Mouse (Mus musculus): ENCODE results near the gene Gm44790.

The Gm44790 gene

DNA sequence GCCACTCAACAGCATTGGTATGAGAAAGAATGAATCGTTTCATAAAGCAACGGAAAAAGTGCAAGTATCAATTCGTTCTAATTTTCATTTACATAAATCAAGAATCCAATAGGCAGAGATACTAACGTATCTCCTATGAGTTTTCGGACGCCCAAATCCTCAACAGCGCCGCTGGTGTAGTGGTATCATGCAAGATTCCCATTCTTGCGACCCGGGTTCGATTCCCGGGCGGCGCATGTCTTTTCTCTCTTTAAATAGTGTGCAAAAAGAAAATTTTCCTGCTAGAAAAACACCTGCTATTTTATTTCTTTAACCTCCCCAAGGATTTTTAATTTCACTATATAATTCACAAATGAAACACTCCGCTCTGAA, 22.7 kb upstream of the Gm44790 start:
- ATAC-seq (ENCODE audit: insufficient number of reproducible peaks, low FRiP score, low TSS enrichment): peak; percentile 53

DNA sequence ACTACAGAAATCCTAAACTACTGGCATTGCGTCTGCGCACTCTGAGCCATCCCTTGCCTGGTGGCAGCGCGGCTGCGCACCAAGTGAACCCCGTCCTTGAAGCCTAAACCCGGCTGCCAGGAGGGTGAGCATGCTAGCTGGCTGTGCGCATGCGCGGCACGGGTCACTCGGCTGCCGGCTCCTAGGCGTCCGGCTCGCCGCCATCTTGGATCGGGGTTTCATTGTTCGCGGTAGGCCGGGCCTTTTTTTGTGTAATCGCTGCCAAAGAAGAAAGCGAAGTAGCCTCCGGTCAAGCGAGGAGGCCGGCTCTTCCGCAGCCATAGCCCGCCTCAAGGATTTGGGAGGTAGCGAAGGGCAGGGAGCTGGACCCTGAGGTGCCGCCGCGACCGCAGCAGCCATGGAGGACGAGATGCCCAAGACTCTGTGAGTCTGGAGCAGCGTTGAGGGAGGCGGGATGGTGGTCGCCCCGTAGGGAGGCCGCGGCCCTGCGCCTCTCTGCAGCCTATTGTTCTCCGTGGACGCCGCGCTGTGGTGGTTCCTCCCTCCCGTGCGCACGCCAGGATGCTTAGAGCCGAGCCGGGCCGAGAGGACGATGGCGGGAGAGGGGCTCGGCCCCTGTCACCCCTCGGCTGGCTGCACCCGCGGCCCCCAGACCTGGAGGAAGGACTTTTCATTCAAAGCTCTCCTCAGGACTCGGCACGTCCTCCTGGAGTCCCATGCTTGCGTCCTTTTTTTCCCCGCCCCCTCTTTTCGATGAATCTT, 22.2 kb upstream of the Gm44790 start, which contains the start of gene Tia1:
TSS of gene Tia1 (plus strand) at position 120 of the 762 bp plus-strand sequence.
- ATAC-seq (ENCODE audit: insufficient number of reproducible peaks, low FRiP score, low TSS enrichment): peak; percentile 97

DNA sequence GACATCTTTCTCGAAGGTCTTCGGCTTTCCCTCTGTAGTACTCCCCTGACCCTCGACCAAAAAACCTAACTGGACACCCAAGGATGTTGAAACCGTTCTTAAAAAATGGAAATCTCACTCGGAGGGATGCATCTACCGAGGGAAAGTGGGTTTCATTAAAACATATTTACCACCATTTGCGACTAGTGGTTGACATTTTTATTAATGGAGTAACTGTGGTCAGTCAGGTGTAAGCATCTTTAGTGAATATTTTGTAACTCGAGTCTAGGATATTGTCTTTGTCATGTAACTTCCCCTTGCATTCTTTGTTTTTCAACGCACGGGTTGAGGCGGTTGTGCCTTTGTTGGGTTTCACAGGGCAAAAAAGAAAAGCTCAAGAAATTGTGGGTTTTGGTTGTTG, 21.5 kb upstream of the Gm44790 start:
- no peak for ATAC-seq (ENCODE audit: insufficient number of reproducible peaks, low FRiP score, low TSS enrichment)

DNA sequence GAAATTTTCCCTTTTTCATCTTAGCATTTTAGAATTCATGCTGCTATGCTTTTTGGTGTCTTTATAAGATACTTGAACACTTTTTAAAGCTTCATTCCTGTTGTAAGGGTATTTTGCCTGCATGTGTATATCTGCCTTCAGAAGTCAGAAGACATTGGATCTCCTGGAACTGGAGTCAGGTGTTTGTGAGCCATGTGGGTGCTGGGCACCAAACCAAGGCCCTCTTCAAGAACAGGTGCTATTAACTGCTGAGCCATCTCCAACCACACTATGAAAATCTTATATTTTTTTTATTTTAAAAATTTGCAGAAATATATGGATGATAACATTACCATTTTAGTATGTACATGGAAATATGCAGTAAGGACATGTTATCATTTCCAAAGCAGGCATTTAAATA, 20.2 kb upstream of the Gm44790 start:
- no peak for ATAC-seq (ENCODE audit: insufficient number of reproducible peaks, low FRiP score, low TSS enrichment)

DNA sequence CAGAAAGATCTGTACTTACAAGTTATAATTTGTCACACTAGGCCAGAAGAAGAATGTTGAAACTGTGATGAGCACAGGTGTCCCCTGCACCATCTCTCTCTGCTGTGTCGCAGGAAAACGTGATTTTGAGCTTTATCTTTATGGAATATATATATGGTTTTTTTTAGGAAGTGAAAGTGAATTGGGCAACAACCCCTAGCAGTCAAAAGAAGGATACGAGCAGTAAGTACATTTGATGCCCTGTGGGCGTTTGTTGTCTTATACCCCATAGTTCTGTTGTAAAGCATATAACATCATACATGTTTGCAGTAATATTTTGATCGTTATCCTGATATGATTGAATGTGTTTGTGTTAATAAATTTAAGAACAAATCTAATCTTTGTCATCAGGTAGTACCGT, 7.7 kb upstream of the Gm44790 start:
- no peak for ATAC-seq (ENCODE audit: insufficient number of reproducible peaks, low FRiP score, low TSS enrichment)

DNA sequence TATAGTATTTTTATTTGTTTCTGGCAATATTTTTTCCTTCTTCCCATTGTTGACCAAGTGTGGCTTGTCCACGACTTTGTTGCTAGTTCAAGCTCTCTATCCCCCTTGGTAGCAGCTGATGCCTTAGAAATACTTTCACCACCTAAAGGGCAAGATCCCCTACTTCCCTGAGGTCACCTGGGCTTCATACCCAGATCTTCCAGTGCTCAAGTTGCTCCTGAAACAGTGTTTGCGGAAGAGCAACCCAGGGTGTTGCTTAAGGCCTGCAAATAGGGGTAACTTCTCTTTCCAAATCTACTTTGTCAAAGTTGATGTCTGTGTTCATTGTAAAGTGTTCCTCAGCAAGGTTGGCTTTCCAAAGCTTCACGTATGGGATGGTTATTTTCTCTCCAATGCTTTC, 7.2 kb upstream of the Gm44790 start:
- no peak for ATAC-seq (ENCODE audit: insufficient number of reproducible peaks, low FRiP score, low TSS enrichment)

DNA sequence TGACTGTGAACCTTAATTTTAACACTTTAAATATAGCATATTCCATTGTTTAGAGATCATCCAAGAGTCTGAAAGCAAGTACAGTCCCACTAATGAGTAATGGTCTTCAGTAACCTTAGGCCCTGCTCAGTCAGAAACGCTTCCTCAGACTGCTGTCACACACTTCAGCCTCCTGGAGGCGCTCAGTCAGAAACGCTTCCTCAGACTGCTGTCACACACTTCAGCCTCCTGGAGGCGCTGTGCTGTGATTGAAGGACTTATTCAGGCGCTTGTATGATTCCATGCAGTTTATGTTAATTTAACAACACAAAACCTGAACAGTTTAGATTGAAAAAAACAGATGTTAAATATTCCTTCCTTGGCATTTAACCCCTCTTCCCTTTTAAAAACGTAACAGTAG, 6.0 kb upstream of the Gm44790 start:
- no peak for ATAC-seq (ENCODE audit: insufficient number of reproducible peaks, low FRiP score, low TSS enrichment)

DNA sequence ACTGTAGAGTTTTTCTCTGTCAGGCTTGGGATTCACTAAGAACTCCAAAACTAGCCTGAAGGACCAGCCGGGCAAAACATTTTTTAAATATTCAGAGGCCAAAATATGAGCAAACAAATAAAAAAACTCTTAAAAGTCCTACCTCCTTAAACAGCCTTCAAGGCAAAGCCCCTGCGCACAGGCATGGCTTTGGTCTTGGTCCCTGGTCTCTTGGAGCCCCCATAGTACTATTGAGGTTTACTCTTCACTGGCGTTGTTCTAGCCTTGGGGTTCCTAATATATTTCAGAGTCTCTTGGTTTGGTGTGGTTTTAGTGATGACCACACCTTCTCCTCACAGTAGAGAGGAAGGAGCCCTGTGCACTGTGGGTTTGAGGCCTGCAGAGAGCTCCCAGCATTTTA, 5.1 kb downstream of the Gm44790 start:
- ATAC-seq (ENCODE audit: insufficient number of reproducible peaks, low FRiP score, low TSS enrichment): no peak

DNA sequence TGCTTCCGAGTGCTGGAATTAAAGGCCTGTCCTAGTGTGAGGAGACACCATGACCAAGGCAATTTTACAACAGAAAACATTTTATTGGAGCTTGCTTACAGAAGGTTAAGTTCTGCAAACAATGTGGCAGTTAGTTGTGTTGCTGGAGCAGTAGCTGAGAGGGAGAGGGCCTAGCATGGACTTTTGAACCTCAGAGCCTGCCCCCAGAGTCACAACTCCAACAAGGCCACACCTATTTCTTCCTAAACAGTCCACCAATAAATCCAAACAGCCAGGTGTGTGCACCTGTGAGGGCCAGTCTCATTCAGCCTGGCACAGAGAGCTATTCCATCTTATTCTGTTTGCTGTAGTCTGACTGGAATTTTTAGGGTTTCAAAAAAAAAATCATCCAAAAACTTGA, 7.2 kb downstream of the Gm44790 start:
- ATAC-seq (ENCODE audit: insufficient number of reproducible peaks, low FRiP score, low TSS enrichment): no peak

DNA sequence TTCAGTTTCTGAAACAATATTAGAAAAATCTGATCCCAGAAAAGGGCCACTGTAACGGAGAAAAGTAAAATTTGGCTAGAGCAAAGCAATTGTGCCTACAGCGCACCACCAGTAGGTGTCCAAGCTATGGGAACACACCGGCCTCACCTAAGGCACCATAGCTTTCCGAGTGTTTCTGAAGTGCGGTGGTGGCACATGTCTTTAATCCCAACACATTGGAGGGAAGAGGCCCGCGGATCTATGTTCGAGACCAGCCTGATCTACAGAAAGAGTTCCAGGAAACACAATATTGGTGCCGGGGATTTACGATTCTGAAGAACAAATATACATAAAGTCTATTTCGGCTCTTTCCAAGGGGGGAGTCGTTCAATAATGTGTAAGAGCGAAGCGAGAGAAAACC, 11.3 kb downstream of the Gm44790 start:
- ATAC-seq (ENCODE audit: insufficient number of reproducible peaks, low FRiP score, low TSS enrichment): peak; percentile 24; the same call in 1 of the 2 replicates

DNA sequence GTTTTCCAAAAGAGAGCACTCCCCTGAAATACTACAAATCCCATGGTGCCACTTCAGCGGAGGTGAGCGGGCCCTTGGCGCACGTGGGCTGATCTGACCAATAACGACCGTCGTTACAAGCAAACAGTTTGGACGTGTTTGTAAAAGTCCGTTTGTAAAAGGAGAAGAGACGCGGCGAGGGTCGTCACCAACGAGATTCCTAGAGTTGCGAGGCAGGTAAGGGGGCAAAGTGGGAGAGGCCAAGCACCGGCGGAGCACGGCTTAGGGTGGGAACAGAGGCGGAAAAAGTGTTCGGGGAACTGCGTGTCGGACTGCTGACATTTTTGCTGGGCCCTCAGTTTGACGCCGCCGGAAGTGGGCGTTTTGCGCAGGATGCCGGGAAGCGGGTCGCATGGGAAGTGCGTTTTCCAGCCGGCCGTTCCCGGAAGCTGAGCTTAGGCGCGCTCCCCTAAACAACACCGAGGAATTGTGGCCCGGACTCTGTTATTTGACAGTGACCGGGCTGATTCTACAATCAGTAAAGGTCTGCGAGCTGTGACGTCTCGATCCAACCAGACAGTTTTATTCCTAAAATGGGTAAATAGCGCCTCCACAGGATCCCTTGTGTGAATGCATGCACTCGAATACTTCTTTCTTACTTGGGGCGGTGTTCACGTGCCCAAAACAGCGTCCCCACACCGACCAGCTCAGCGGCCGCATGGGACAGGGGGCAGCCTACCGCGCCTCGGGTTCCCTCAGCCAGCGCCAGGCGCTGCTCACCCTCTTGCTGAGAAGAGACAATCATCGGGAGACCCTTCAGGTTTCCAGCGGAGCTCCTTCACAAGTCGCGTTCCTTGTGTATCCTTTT, 12.0 kb downstream of the Gm44790 start, which contains the start of gene C87436:
TSS of gene C87436 (plus strand) at position 103 of the 847 bp plus-strand sequence.
- ATAC-seq (ENCODE audit: insufficient number of reproducible peaks, low FRiP score, low TSS enrichment): peak; percentile 93

DNA sequence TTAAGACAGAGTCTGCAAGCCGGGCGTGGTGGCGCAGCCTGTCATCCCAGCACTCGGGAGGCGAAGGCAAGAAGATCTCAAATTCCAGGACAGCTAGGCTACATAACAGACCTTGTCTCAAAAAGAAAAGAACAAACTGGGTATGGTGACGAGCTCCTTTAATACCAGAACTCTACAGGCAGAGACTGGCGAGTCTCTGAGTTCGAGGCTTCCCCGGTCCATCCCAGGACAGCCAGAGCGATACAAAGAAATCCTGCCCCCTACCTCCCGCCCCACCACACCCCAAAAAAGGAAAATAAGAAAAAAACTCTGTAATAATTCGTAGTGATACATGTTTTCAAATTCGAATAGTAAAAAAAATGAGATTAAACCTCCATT, 12.7 kb downstream of the Gm44790 start:
- no peak for ATAC-seq (ENCODE audit: insufficient number of reproducible peaks, low FRiP score, low TSS enrichment)

DNA sequence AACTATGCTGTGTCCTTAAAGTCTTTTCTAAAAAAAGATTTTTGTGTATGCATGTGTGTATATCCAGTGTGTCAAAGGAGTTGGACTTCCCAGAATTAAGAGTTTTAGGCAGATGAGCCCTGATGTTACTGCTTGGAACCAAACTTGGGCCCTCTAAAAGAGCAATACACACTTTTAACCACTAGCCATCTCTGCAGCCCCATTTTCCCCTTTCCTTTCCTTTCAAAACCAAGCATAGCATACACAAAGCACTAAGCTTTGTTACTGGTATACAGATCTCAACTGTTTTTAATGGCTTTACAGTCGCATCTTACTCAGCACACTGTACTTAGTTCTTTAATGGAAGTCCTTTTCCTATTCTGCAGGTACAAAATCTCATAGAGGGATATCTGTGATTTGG, 13.1 kb downstream of the Gm44790 start:
- ATAC-seq (ENCODE audit: insufficient number of reproducible peaks, low FRiP score, low TSS enrichment): no peak

DNA sequence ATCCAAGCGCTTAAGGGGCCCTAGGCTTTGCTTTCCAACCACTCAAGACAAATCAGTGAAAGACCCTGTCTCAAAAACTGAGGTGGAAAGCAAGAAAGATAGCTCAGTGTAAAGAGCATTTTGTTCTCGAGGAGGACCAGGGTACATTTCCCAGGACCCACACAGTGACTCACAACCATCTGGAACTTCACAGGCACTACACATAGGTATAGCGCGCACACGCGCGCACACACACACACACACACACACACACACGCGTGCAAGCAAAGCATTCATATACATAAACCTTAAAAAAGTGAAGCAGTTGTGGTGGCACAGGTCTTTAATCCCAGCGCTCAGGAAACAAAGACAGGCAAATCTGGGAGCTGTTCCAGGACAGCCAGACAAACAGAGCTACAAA, 15.1 kb downstream of the Gm44790 start:
- no peak for ATAC-seq (ENCODE audit: insufficient number of reproducible peaks, low FRiP score, low TSS enrichment)

DNA sequence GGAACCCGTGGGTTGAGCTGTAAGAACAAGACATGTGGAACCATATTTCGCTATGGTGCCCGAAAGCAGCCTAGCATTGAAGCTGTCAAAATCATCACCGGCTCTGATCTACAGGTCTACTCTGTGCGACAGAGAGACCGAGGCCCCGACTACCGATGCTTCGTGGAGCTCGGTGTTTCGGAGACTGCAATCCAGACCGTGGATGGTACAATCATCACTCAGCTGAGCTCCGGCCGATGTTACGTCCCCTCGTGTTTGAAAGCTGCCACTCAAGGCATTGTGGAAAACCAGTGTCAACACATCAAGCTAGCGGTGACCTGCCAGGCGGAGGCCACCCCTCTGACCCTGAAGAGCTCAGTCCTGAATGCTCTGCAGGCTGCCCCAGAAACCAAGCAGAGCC, 19.1 kb downstream of the Gm44790 start:
- no peak for ATAC-seq (ENCODE audit: insufficient number of reproducible peaks, low FRiP score, low TSS enrichment)

DNA sequence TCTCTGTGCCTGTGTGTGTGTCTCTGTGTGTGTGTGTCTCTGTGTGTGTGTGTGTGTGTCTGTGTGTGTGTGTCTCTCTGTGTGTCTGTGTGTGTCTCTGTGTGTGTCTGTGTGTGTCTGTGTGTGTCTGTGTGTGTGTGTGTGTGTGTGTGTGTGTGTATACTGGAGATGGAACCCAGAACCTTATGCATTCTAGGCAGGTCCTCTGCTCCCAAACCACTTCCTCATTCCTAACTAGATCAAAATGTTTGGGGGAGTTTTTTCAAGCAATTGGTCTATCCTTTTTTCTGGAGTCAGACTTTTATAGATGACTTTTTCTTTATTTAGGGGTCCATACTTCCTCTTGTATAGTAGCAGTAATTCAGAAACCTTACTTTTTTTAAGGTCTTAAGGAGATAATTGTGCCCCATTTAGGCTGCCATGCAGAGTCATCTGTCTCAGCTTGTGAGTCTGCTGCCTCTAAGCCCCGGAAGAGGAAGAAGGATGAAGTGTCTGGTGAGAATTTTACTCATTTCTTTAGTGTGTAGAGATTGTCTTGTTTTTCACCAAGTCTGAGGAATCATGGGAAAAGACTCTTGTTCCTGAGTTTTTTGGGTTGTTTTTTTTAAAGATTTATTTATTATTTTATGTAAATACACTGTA, 20.6 kb downstream of the Gm44790 start:
- ATAC-seq (ENCODE audit: insufficient number of reproducible peaks, low FRiP score, low TSS enrichment): no peak

DNA sequence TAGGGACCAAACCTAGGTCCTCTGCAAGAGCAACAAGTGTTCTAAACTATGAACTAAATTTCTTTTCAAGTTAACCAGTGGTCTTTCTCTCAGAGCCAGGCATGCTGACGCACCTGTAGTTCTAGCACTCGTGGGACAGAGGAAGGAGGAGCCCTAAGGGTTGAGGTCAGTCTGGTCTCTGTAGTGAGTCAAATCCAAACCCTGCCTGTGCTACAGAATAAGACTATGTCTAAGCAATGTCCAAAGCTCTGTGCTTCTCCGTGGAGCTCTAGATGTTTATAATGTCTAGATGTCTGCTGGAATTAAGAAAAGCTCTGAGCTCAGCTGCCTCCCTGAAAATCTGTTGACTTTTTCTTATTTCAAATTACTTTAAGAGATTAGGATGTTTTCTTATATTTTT, 30.3 kb downstream of the Gm44790 start:
- no peak for ATAC-seq (ENCODE audit: insufficient number of reproducible peaks, low FRiP score, low TSS enrichment)

DNA sequence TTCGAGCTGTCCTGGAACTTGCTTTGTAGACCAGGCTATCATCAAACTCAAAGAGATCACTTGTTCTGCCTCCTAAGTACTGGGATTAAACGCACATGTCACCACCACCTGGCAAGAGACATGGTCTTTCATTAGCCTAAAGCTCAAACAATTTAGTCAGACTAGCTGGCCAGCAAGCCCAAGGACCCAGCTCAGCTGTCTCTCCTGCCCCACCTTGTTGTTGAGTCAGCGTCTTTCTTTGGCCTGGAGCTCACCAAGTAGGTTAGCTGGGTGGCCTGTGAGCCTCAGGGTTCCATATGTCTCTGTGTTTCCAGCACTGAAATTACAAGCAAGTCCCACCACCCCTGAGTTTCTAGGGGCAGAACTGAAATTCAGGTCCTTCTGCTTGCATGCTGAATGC, 36.6 kb downstream of the Gm44790 start:
- ATAC-seq (ENCODE audit: insufficient number of reproducible peaks, low FRiP score, low TSS enrichment): no peak; the same call in 1 of the 2 replicates

DNA sequence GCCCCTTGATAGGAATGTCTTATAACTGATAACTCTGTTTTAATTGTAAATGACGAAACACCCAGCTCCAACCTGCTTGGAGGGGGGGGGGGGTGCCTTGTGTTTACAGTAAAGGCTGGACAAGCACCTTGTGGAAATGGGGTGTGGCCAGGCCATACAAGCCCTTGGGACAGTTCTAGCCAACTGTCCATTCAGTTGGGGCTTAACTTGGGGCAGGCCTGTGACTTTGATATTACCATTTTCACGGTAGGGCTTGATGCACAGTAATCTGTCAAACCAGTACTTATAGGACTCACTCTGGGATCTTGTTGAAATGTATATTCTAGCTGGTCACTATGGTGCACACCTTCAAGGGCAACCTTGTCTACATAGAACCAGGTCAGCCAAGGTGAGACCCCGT, 44.9 kb downstream of the Gm44790 start:
- no peak for ATAC-seq (ENCODE audit: insufficient number of reproducible peaks, low FRiP score, low TSS enrichment)

DNA sequence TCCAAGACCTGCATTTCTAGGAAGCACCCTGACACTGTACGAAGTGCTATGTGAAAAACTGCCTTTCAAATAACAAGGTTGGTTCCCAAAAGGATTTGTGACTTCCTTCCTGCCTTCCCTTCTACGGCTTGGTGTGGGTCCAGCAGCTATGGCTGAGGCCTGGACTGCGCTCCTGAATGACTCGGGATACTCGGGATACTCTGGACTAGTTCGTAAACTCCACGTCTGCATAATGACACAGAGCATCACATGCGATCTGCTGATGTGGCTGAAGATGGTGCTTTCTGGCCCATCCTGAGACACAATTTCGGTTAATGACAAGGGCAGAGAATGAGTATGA, 45.3 kb downstream of the Gm44790 start:
- ATAC-seq (ENCODE audit: insufficient number of reproducible peaks, low FRiP score, low TSS enrichment): no peak
